Mouse (Mus musculus) myocyte (in vitro differentiated cells): ENCODE measurements around the gene Lpp. TPM values are rescaled to one million over a fixed set of nuclear protein-coding genes. Genes with fewer than 3 reads are reported as not detected.
A peak's percentile ranks its signal among the peaks of the same experiment; 100 is the strongest.

Experiments
- H3K27me3 ChIP-seq: one replicate; pipeline ENCODE4 v1.6.1; 2011; ENCODE audit not compliant: control insufficient read depth, insufficient read depth, insufficient read length
- H3K36me3 ChIP-seq: one replicate; pipeline ENCODE4 v1.6.1; 2011; ENCODE audit not compliant: control insufficient read depth, insufficient read depth
- H3K4me2 ChIP-seq: one replicate; pipeline ENCODE4 v1.6.1; 2011; ENCODE audit warnings: low read depth, control low read depth
- H3K4me3 ChIP-seq: one replicate; pipeline ENCODE4 v1.5.1; 2011; ENCODE audit warnings: mild to moderate bottlenecking, control low read depth, moderate library complexity
- H3K79me2 ChIP-seq: one replicate; pipeline ENCODE4 v1.6.1; 2011; ENCODE audit not compliant: control insufficient read depth, insufficient read depth
- H3ac ChIP-seq: one replicate; pipeline ENCODE4 v1.6.1; 2011; ENCODE audit not compliant: control insufficient read depth, insufficient read length
- CEBPB ChIP-seq: IDR thresholded peaks from 2 replicates; pipeline ENCODE4 v1.6.1; 2011; ENCODE audit warnings: mild to moderate bottlenecking, moderate library complexity; ENCODE audit not compliant: poor library complexity, insufficient read depth, severe bottlenecking
- E2F4 ChIP-seq: IDR thresholded peaks from one replicate; pipeline ENCODE4 v1.6.1; 2011; ENCODE audit warnings: mild to moderate bottlenecking, control low read depth, moderate library complexity; ENCODE audit not compliant: insufficient read depth
- MAX ChIP-seq: IDR thresholded peaks from one replicate; pipeline ENCODE4 v1.6.1; 2011; ENCODE audit warnings: low read depth, mild to moderate bottlenecking, control low read depth
- MYOD1 ChIP-seq, 3 experiments: IDR thresholded peaks; one replicate each; pipeline ENCODE4 v1.6.1; 2011; ENCODE audit warnings: control low read depth in 2 of 3, low read depth in 2 of 3, mild to moderate bottlenecking in 2 of 3, moderate library complexity in 1 of 3; ENCODE audit not compliant: insufficient read length in 2 of 3, control insufficient read depth in 1 of 3
- MYOG ChIP-seq, 3 experiments: IDR thresholded peaks; one replicate each; pipeline ENCODE4 v1.6.1; 2011; ENCODE audit warnings: control low read depth in 2 of 3, low read depth in 2 of 3, mild to moderate bottlenecking in 2 of 3; ENCODE audit not compliant: insufficient read length in 2 of 3, control insufficient read depth in 1 of 3, insufficient read depth in 1 of 3
- POLR2A ChIP-seq: IDR thresholded peaks from one replicate; pipeline ENCODE4 v1.6.1; 2011; ENCODE audit warnings: low read depth, mild to moderate bottlenecking, control low read depth, moderate library complexity; ENCODE audit not compliant: insufficient read length
- POLR2AphosphoS2 ChIP-seq: IDR thresholded peaks from one replicate; pipeline ENCODE4 v1.6.1; 2011; ENCODE audit warnings: low read depth, control low read depth; ENCODE audit not compliant: insufficient read length
- REST ChIP-seq: IDR thresholded peaks from one replicate; pipeline ENCODE4 v1.6.1; 2011; ENCODE audit warnings: mild to moderate bottlenecking, control low read depth, moderate library complexity; ENCODE audit not compliant: insufficient read depth, insufficient read length
- SRF ChIP-seq: IDR thresholded peaks from one replicate; pipeline ENCODE4 v1.6.1; 2011; ENCODE audit warnings: low read depth; ENCODE audit not compliant: control insufficient read depth, insufficient read length
- TCF12 ChIP-seq: IDR thresholded peaks from one replicate; pipeline ENCODE4 v1.6.1; 2011; ENCODE audit warnings: mild to moderate bottlenecking, control low read depth; ENCODE audit not compliant: poor library complexity, insufficient read depth, severe bottlenecking
- TCF3 ChIP-seq: IDR thresholded peaks from one replicate; pipeline ENCODE4 v1.6.1; 2011; ENCODE audit warnings: low read depth, control low read depth; ENCODE audit not compliant: insufficient read length
- USF1 ChIP-seq: IDR thresholded peaks from one replicate; pipeline ENCODE4 v1.6.1; 2011; ENCODE audit warnings: low read depth, mild to moderate bottlenecking, control low read depth, moderate library complexity
- polyA plus RNA-seq: library from polyadenylated mRNA; unstranded; fragments of >200 nt; fragmentation: generic; extraction: Trizol; gene quantifications from one replicate; pipeline ENCODE4 v1.2.1, GENCODE M21; 2012; ENCODE audit warnings: missing spikeins

Lpp gene
- polyA plus RNA-seq, 1 experiment, result 4.8 TPM

GRCm38 (mm10) chr16:24469313-24469712 is 76.0 kb downstream of the Lpp start:
- Histone ChIP-seq H3ac (no peak overlapping the region), H3K4me2 (no peak overlapping the region), H3K36me3 (peaks cover 5% of the 10 kb centered on the region), H3K4me3 (no peak overlapping the region), H3K27me3 (no peaks in the 10 kb centered on the region), H3K79me2 (peaks cover 35% of the 10 kb centered on the region)
- TF ChIP-seq REST (no peak), MYOD1 (IDR thresholded peaks at IDR 0.05; ENCODE audit: control insufficient read depth in 1 of 3, insufficient read length in 2 of 3, low read depth in 2 of 3) (no peak), MYOG (IDR thresholded peaks at IDR 0.05; ENCODE audit: control insufficient read depth in 1 of 3, insufficient read depth in 1 of 3, insufficient read length in 2 of 3, low read depth in 2 of 3) (no peak), E2F4 (no peak), POLR2A (no peak), POLR2AphosphoS2 (no peak), USF1 (no peak), SRF (no peak), TCF12 (no peak)

DNA sequence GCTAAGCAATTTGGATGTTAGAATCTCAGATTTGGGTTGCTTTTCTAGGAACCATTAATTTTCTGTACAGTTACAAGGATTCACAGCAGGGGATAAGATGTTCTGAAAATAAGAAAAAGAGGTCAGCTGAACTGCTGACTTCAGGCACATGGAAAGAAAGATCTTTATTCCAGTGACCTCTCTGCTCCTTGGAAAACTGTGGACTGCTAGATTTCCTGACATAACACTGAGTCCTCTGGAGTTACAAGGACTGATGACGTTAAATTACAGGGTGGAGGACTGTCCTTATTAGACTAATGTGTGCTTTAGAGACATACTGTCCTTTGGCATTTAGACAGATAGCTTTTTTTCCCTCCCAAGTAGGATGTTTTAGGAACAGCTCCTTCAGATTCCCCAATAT is 77.3 kb downstream of the Lpp start:
- Histone ChIP-seq H3K79me2 (peaks cover 28% of the 10 kb centered on the region), H3K4me2 (no peak overlapping the region), H3K4me3 (no peak overlapping the region), H3K36me3 (peaks cover 5% of the 10 kb centered on the region), H3ac (no peak overlapping the region), H3K27me3 (no peaks in the 10 kb centered on the region)
- TF ChIP-seq E2F4 (no peak), MYOD1 (IDR thresholded peaks at IDR 0.05; ENCODE audit: control insufficient read depth in 1 of 3, insufficient read length in 2 of 3, low read depth in 2 of 3) (no peak), MAX (no peak), TCF12 (no peak), POLR2A (no peak), CEBPB (no peak), REST (no peak), SRF (no peak), POLR2AphosphoS2 (no peak), USF1 (no peak), TCF3 (no peak)

DNA sequence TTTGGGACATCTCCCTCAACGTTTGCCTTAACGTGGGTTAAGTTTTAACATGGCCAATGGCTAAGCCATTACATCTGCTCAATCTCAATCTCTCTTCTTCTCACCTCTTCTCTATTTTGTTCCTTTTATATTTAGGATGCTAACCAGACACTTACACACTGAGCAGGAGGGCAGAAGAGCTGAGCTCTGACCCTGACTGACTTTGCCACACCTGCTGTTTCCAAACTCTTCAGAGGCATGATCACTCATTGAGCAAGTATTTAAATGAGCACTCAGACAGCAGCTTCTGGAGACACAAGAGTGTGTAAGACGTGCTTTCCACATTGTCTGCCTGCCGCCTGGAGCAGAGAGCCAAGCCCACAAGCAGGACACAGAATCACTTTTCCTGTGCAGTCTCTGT is 77.7 kb downstream of the Lpp start:
- H3K27me3 ChIP-seq, result no peaks in the 10 kb centered on the region
- TF ChIP-seq MAX, result no peak
- peak in 1 of 3 experiments; percentile 27 for TF ChIP-seq MYOD1 (IDR thresholded peaks at IDR 0.05; ENCODE audit: control insufficient read depth in 1 of 3, insufficient read length in 2 of 3, low read depth in 2 of 3)
- no peak overlapping the region for H3K4me3 ChIP-seq
- no peak overlapping the region for H3K4me2 ChIP-seq
- H3ac ChIP-seq, result no peak overlapping the region
- peaks cover 5% of the 10 kb centered on the region for H3K36me3 ChIP-seq
- H3K79me2 ChIP-seq, result peaks cover 29% of the 10 kb centered on the region

DNA sequence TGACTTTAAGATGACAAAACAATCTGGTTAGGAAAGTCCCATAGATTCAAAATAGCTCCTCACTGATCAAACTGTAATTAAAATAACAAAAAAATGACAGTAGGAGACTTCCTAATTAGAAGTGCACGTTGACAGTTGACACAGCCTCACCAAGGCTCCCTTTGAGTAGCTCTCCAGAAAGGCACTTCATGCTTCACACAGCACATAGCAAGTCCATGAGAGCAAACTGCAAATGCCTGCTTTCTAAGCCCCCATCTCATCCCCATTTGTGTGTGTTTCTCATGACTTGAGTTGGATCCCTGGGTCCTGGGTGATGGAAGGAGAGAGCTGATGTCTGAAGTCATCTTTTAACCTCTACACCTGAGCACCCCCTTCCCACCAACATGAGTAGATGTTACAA is 78.5 kb downstream of the Lpp start:
- Histone ChIP-seq H3K27me3 (no peaks in the 10 kb centered on the region), H3K79me2 (peaks cover 31% of the 10 kb centered on the region), H3K4me2 (no peak overlapping the region), H3ac (no peak overlapping the region), H3K4me3 (no peak overlapping the region), H3K36me3 (peaks cover 5% of the 10 kb centered on the region)
- no peak for TF ChIP-seq MYOG (IDR thresholded peaks at IDR 0.05; ENCODE audit: control insufficient read depth in 1 of 3, insufficient read depth in 1 of 3, insufficient read length in 2 of 3, low read depth in 2 of 3)
- TF ChIP-seq MYOD1 (IDR thresholded peaks at IDR 0.05; ENCODE audit: control insufficient read depth in 1 of 3, insufficient read length in 2 of 3, low read depth in 2 of 3), result no peak
- no peak for TF ChIP-seq CEBPB
- no peak for TF ChIP-seq REST
- TF ChIP-seq TCF3, result no peak
- no peak for TF ChIP-seq POLR2AphosphoS2
- no peak for TF ChIP-seq USF1
- no peak for TF ChIP-seq POLR2A
- TF ChIP-seq TCF12, result no peak
- TF ChIP-seq E2F4, result no peak
- TF ChIP-seq SRF, result no peak
- TF ChIP-seq MAX, result no peak

DNA sequence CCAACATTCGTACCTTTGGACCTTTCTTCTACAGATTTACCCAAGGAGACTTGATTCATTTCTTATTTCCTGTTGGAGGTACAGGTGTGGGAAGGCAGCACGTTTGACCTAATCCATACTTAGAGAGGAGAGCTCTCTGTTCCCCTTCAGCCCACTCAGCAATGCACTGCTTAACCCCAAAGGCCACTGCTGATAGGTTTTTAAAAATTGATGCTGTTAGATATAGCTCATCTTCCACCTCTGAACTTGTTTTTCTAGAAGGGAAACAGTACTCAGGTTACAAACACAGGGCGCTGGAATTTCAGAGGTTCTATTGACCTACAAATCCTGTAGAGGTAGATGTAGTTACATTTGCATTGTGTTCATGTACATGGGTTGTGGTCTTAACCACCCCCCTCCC is 80.7 kb downstream of the Lpp start:
- no peak for TF ChIP-seq MYOD1 (IDR thresholded peaks at IDR 0.05; ENCODE audit: control insufficient read depth in 1 of 3, insufficient read length in 2 of 3, low read depth in 2 of 3)
- no peak for TF ChIP-seq POLR2AphosphoS2
- no peak for TF ChIP-seq CEBPB
- no peak for TF ChIP-seq POLR2A
- no peak for TF ChIP-seq TCF12
- TF ChIP-seq MYOG (IDR thresholded peaks at IDR 0.05; ENCODE audit: control insufficient read depth in 1 of 3, insufficient read depth in 1 of 3, insufficient read length in 2 of 3, low read depth in 2 of 3), result no peak
- no peak for TF ChIP-seq E2F4
- TF ChIP-seq USF1, result no peak
- TF ChIP-seq MAX, result no peak
- no peak for TF ChIP-seq REST
- TF ChIP-seq SRF, result no peak
- TF ChIP-seq TCF3, result no peak
- H3K4me2 ChIP-seq, result no peak overlapping the region
- no peak overlapping the region for H3ac ChIP-seq
- H3K79me2 ChIP-seq, result peaks cover 44% of the 10 kb centered on the region
- H3K36me3 ChIP-seq, result peaks cover 5% of the 10 kb centered on the region
- H3K27me3 ChIP-seq, result no peaks in the 10 kb centered on the region
- H3K4me3 ChIP-seq, result no peak overlapping the region
